Mouse (Mus musculus) kidney, embryonic 16.5 days (tissue): ENCODE measurements around the gene Rbfox2. TPM values are rescaled to one million over a fixed set of nuclear protein-coding genes. Genes with fewer than 3 reads are reported as not detected.

Experiments
- ATAC-seq: fragments of 200-750 bp; cut with Nextera tagmentation; 2 replicates; pipeline ENCODE4 v1.8.0; 2017; ENCODE audit warnings: moderate TSS enrichment; ENCODE audit not compliant: low FRiP score, low TSS enrichment
- H3K27ac ChIP-seq: fragments of 300-500 bp; sonication (generic); 2 replicates; pipeline ENCODE4 v1.5.1; 2014; ENCODE audit warnings: low read length
- H3K27me3 ChIP-seq: fragments of 300-500 bp; sonication (generic); 2 replicates; pipeline ENCODE4 v1.6.1; 2014; ENCODE audit warnings: low read length, control low read depth, mixed read lengths; ENCODE audit not compliant: insufficient read depth
- H3K36me3 ChIP-seq: fragments of 300-500 bp; sonication (generic); 2 replicates; pipeline ENCODE4 v1.6.1; 2014; ENCODE audit warnings: low read length, control low read depth, mixed read lengths; ENCODE audit not compliant: insufficient read depth
- H3K4me1 ChIP-seq: fragments of 300-500 bp; sonication (generic); 2 replicates; pipeline ENCODE4 v1.6.1; 2014; ENCODE audit warnings: low read length, control low read depth, mixed read lengths; ENCODE audit not compliant: insufficient read depth
- H3K4me2 ChIP-seq: fragments of 300-500 bp; sonication (generic); replicated peaks from 2 replicates; pipeline ENCODE4 v1.6.1; 2014; ENCODE audit warnings: low read depth, low read length
- H3K4me3 ChIP-seq: fragments of 300-500 bp; sonication (generic); 2 replicates; pipeline ENCODE4 v1.5.1; 2014; ENCODE audit warnings: mild to moderate bottlenecking, low read length
- H3K9ac ChIP-seq: fragments of 300-500 bp; sonication (generic); replicated peaks from 2 replicates; pipeline ENCODE4 v1.6.1; 2014; ENCODE audit warnings: low read length
- H3K9me3 ChIP-seq: fragments of 300-500 bp; sonication (generic); 2 replicates; pipeline ENCODE4 v1.6.1; 2016; ENCODE audit warnings: low read length, control low read depth
- WGBS: fragments of 180-500 bp; shearing (Covaris S2); extraction: QIAGEN DNeasy Blood & Tissue Kit; methylation state at CpG from one replicate; pipeline ENCODE4 v1.1.7; 2014; 5-methylcytosine and 5-hydroxymethylcytosine counted together
- polyA plus RNA-seq: library from polyadenylated mRNA; unstranded; fragments of >200 nt; fragmentation: Nextera tagmentation; extraction: Ambion mirVana; gene quantifications from 2 replicates; pipeline ENCODE4 v1.2.1, GENCODE M21; 2015

Rbfox2 gene
- polyA plus RNA-seq, 1 experiment from 2014 or later, result 49.1 TPM

- no peak; the same call in 1 of the 2 replicates for ATAC-seq
- no peaks in the 10 kb centered on the region for H3K36me3 ChIP-seq
- WGBS, result 51% methylated on average over 14 of the region's 14 CpGs
- no peak overlapping the region for H3K4me3 ChIP-seq
- H3K27ac ChIP-seq, result peak overlapping the region; percentile 40; the same call in 1 of the 2 replicates
- peaks cover 17% of the 10 kb centered on the region for H3K4me1 ChIP-seq
- H3K9me3 ChIP-seq, result no peaks in the 10 kb centered on the region
- no peaks in the 10 kb centered on the region for H3K27me3 ChIP-seq
- no peak overlapping the region for H3K4me2 ChIP-seq
- no peak overlapping the region for H3K9ac ChIP-seq
Measured at GRCm38 (mm10) chr15:77192154-77192935, 114.5 kb downstream of the Rbfox2 start.

- Histone ChIP-seq H3K4me3 (no peak overlapping the region), H3K27ac (no peak overlapping the region), H3K9me3 (peaks cover 3% of the 10 kb centered on the region; the same call in 1 of the 2 replicates), H3K9ac (no peak overlapping the region), H3K27me3 (no peaks in the 10 kb centered on the region), H3K4me2 (no peak overlapping the region), H3K36me3 (0 out of 2 replicates have a peak, but pooled peaks cover 4% of the 10 kb centered on the region), H3K4me1 (peaks cover 10% of the 10 kb centered on the region; the same call in 1 of the 2 replicates)
- no peak for ATAC-seq
- WGBS, result 93% methylated on average over 1 of the region's 1 CpGs
Measured at GRCm38 (mm10) chr15:77186096-77186495, 120.7 kb downstream of the Rbfox2 start.

GRCm38 (mm10) chr15:77185614-77186013, 121.2 kb downstream of the Rbfox2 start:
- no peak overlapping the region for H3K4me3 ChIP-seq
- no peaks in the 10 kb centered on the region for H3K27me3 ChIP-seq
- H3K27ac ChIP-seq, result no peak overlapping the region
- ATAC-seq, result no peak
- H3K9me3 ChIP-seq, result peaks cover 3% of the 10 kb centered on the region; the same call in 1 of the 2 replicates
- H3K4me2 ChIP-seq, result no peak overlapping the region
- WGBS, result 38% methylated on average over 5 of the region's 5 CpGs
- 0 out of 2 replicates have a peak, but pooled peaks cover 4% of the 10 kb centered on the region for H3K36me3 ChIP-seq
- peaks cover 10% of the 10 kb centered on the region; the same call in 1 of the 2 replicates for H3K4me1 ChIP-seq
- no peak overlapping the region for H3K9ac ChIP-seq

GRCm38 (mm10) chr15:77182800-77183199, 124.0 kb downstream of the Rbfox2 start:
- Histone ChIP-seq H3K4me2 (no peak overlapping the region), H3K4me1 (peaks cover 10% of the 10 kb centered on the region; the same call in 1 of the 2 replicates), H3K9me3 (peaks cover 3% of the 10 kb centered on the region; the same call in 1 of the 2 replicates), H3K36me3 (0 out of 2 replicates have a peak, but pooled peaks cover 4% of the 10 kb centered on the region), H3K27me3 (no peaks in the 10 kb centered on the region), H3K27ac (no peak overlapping the region), H3K9ac (no peak overlapping the region), H3K4me3 (no peak overlapping the region)
- WGBS, result 76% methylated on average over 5 of the region's 5 CpGs
- ATAC-seq, result no peak

GRCm38 (mm10) chr15:77174018-77174417, 132.8 kb downstream of the Rbfox2 start:
- 87% methylated on average over 5 of the region's 5 CpGs for WGBS

GRCm38 (mm10) chr15:77172414-77172813, 134.4 kb downstream of the Rbfox2 start:
- no peaks in the 10 kb centered on the region for H3K9me3 ChIP-seq
- H3K36me3 ChIP-seq, result no peaks in the 10 kb centered on the region
- WGBS, result 75% methylated on average over 3 of the region's 3 CpGs

More at GRCm38 (mm10) chr15:77174018-77174417, 132.8 kb downstream of the Rbfox2 start:
- no peaks in the 10 kb centered on the region for H3K36me3 ChIP-seq
- H3K4me3 ChIP-seq, result no peak overlapping the region
- H3K4me2 ChIP-seq, result no peak overlapping the region
- H3K9me3 ChIP-seq, result no peaks in the 10 kb centered on the region
- no peak overlapping the region for H3K27ac ChIP-seq
- no peak for ATAC-seq
- no peaks in the 10 kb centered on the region for H3K27me3 ChIP-seq
- H3K9ac ChIP-seq, result no peak overlapping the region
- no peaks in the 10 kb centered on the region for H3K4me1 ChIP-seq

GRCm38 (mm10) chr15:77168781-77169180, 138.0 kb downstream of the Rbfox2 start:
- H3K9ac ChIP-seq, result no peak overlapping the region
- H3K4me3 ChIP-seq, result no peak overlapping the region
- no peak overlapping the region for H3K4me2 ChIP-seq
- H3K27ac ChIP-seq, result no peak overlapping the region
- WGBS, result 85% methylated on average over 2 of the region's 2 CpGs
- no peaks in the 10 kb centered on the region for H3K9me3 ChIP-seq
- H3K4me1 ChIP-seq, result peaks cover 8% of the 10 kb centered on the region; the same call in 1 of the 2 replicates
- H3K27me3 ChIP-seq, result no peaks in the 10 kb centered on the region
- ATAC-seq, result no peak
- no peaks in the 10 kb centered on the region for H3K36me3 ChIP-seq

More at GRCm38 (mm10) chr15:77172414-77172813, 134.4 kb downstream of the Rbfox2 start:
- Histone ChIP-seq H3K27me3 (no peaks in the 10 kb centered on the region), H3K9ac (no peak overlapping the region), H3K4me2 (no peak overlapping the region), H3K4me1 (no peaks in the 10 kb centered on the region), H3K27ac (no peak overlapping the region), H3K4me3 (no peak overlapping the region)
- no peak for ATAC-seq

- Histone ChIP-seq H3K27me3 (no peaks in the 10 kb centered on the region), H3K36me3 (no peaks in the 10 kb centered on the region), H3K9me3 (no peaks in the 10 kb centered on the region), H3K9ac (no peak overlapping the region), H3K4me1 (peaks cover 24% of the 10 kb centered on the region), H3K4me3 (no peak overlapping the region), H3K27ac (no peak overlapping the region), H3K4me2 (no peak overlapping the region)
- WGBS, result 65% methylated on average over 1 of the region's 1 CpGs
- ATAC-seq, result no peak
Measured at GRCm38 (mm10) chr15:77166225-77166732, 140.5 kb downstream of the Rbfox2 start.

GRCm38 (mm10) chr15:77163336-77163735, 143.5 kb downstream of the Rbfox2 start:
- ATAC-seq, result no peak

GRCm38 (mm10) chr15:77162931-77163330, 143.9 kb downstream of the Rbfox2 start:
- Histone ChIP-seq H3K9ac (no peak overlapping the region), H3K4me2 (no peak overlapping the region), H3K9me3 (no peaks in the 10 kb centered on the region), H3K27ac (no peak overlapping the region), H3K27me3 (no peaks in the 10 kb centered on the region), H3K4me3 (no peak overlapping the region), H3K4me1 (peaks cover 34% of the 10 kb centered on the region), H3K36me3 (no peaks in the 10 kb centered on the region)
- WGBS, result 59% methylated on average over 6 of the region's 6 CpGs
- no peak for ATAC-seq

More at GRCm38 (mm10) chr15:77163336-77163735, 143.5 kb downstream of the Rbfox2 start:
- Histone ChIP-seq H3K4me3 (no peak overlapping the region), H3K36me3 (no peaks in the 10 kb centered on the region), H3K4me2 (no peak overlapping the region), H3K27ac (no peak overlapping the region), H3K27me3 (no peaks in the 10 kb centered on the region), H3K4me1 (peaks cover 34% of the 10 kb centered on the region), H3K9ac (no peak overlapping the region), H3K9me3 (no peaks in the 10 kb centered on the region)
- WGBS, result 32% methylated on average over 6 of the region's 6 CpGs
